Mouse (Mus musculus): ENCODE results near the gene Tsen54.

- TF ChIP-seq MAFK (IDR thresholded peaks at IDR 0.05; ENCODE audit: insufficient read depth, low read depth, low read length), result no peak
- no peak for TF ChIP-seq CHD2 (IDR thresholded peaks at IDR 0.05; ENCODE audit: low read depth, low read length)
Observed at GRCm38 (mm10) chr11:115796898-115797297, 17.6 kb upstream of the Tsen54 start.

All from ES-E14 (cell line).